Mouse (Mus musculus) ES-E14 (cell line): ENCODE measurements around the gene Arfgap2.

Experiments used
- CHD2 ChIP-seq: IDR thresholded peaks from 2 replicates; pipeline ENCODE4 v1.6.1; 2014; ENCODE audit warnings: mild to moderate bottlenecking, low read depth, low read length, inconsistent platforms
- HCFC1 ChIP-seq: IDR thresholded peaks from 2 replicates; pipeline ENCODE4 v1.6.1; 2012; ENCODE audit warnings: low read length, inconsistent platforms, borderline replicate concordance; ENCODE audit not compliant: insufficient read depth
- MAFK ChIP-seq: IDR thresholded peaks from 2 replicates; pipeline ENCODE4 v1.6.1; 2014; ENCODE audit warnings: mild to moderate bottlenecking, low read depth, low read length, inconsistent platforms; ENCODE audit not compliant: insufficient read depth
- ZC3H11A ChIP-seq: IDR thresholded peaks from 2 replicates; pipeline ENCODE4 v1.6.1; 2012; ENCODE audit warnings: low read depth, mild to moderate bottlenecking, inconsistent platforms, low read length, borderline replicate concordance
- ZNF384 ChIP-seq: IDR thresholded peaks from 2 replicates; pipeline ENCODE4 v1.6.1; 2012; ENCODE audit warnings: low read depth, low read length, inconsistent platforms

- TF ChIP-seq CHD2 (no peak), ZNF384 (no peak), ZC3H11A (no peak), HCFC1 (no peak), MAFK (no peak)
These were observed 21.4 kb upstream of the Arfgap2 start for GRCm38 (mm10) chr2:91243416-91243815.
